Mouse (Mus musculus): ENCODE data around the gene Eif3k.

Gene Eif3k

GRCm38 (mm10) chr7:28933825-28934224 is 47.8 kb downstream of the Eif3k start:
- DNase-seq: no peak

GRCm38 (mm10) chr7:28932421-28933041 is 49.1 kb downstream of the Eif3k start:
- DNase-seq: no peak

- no peak for DNase-seq
Measured at GRCm38 (mm10) chr7:28931695-28932039, 50.0 kb downstream of the Eif3k start.

GRCm38 (mm10) chr7:28931032-28931694 is 50.5 kb downstream of the Eif3k start:
- no peak for DNase-seq

GRCm38 (mm10) chr7:28930320-28931031 is 51.2 kb downstream of the Eif3k start:
- DNase-seq: no peak

- no peak for DNase-seq
Measured at GRCm38 (mm10) chr7:28929381-28929780, 52.3 kb downstream of the Eif3k start.

GRCm38 (mm10) chr7:28926172-28926571 is 55.5 kb downstream of the Eif3k start:
- no peak for DNase-seq

GRCm38 (mm10) chr7:28925317-28925716 is 56.3 kb downstream of the Eif3k start:
- DNase-seq: no peak

GRCm38 (mm10) chr7:28924802-28925201 is 56.9 kb downstream of the Eif3k start:
- DNase-seq: no peak

- DNase-seq: no peak
Measured at GRCm38 (mm10) chr7:28923865-28924291, 57.8 kb downstream of the Eif3k start.

GRCm38 (mm10) chr7:28922606-28923005 is 59.1 kb downstream of the Eif3k start:
- DNase-seq: no peak

- DNase-seq: no peak
Measured at GRCm38 (mm10) chr7:28921722-28922465, 59.8 kb downstream of the Eif3k start.

Measured in cerebellum, adult 11 months (tissue).